Mouse (Mus musculus): Measurements from ENCODE around the gene Magi1. TPM values are rescaled to one million over a fixed set of nuclear protein-coding genes. Genes with fewer than 3 reads are reported as not detected.

Magi1 gene
- polyA plus RNA-seq, 1 experiment from 2014 or later: 6.2 TPM

- DNase-seq (ENCODE audit: low spot score) (no peak), ATAC-seq (replicated peaks; ENCODE audit: low FRiP score, low read depth) (no peak)
- no peaks in the 10 kb centered on the region for H3K36me3 ChIP-seq (ENCODE audit: insufficient read depth, low read length)
- no peaks in the 10 kb centered on the region; the same call in 1 of the 2 replicates for H3K4me1 ChIP-seq (replicated peaks; ENCODE audit: insufficient read depth, low read length)
- WGBS: 88% methylated on average over 7 of the region's 7 CpGs
- no peaks in the 10 kb centered on the region for H3K27me3 ChIP-seq (ENCODE audit: insufficient read depth, low read length)
- no peak overlapping the region for H3K4me3 ChIP-seq (replicated peaks; ENCODE audit: low read depth, low read length)
- no peak overlapping the region for H3K4me2 ChIP-seq (ENCODE audit: low read length)
- no peak overlapping the region for H3K27ac ChIP-seq
- no peak for TF ChIP-seq CTCF (IDR thresholded peaks at IDR 0.05; ENCODE audit: low read depth)
- H3K9me3 ChIP-seq (replicated peaks; ENCODE audit: low read length): no peaks in the 10 kb centered on the region
- no peak overlapping the region for H3K9ac ChIP-seq (ENCODE audit: low read depth, low read length)
These were observed 200.3 kb downstream of the Magi1 start for GRCm38 (mm10) chr6:94083459-94083858.

GRCm38 (mm10) chr6:94080933-94081545 lies 202.7 kb downstream of the Magi1 start:
- peak; percentile 93 for DNase-seq (ENCODE audit: low spot score)
- Histone ChIP-seq H3K36me3 (ENCODE audit: insufficient read depth, low read length) (no peaks in the 10 kb centered on the region), H3K4me2 (ENCODE audit: low read length) (no peak overlapping the region), H3K27me3 (ENCODE audit: insufficient read depth, low read length) (no peaks in the 10 kb centered on the region), H3K9ac (ENCODE audit: low read depth, low read length) (no peak overlapping the region), H3K4me3 (replicated peaks; ENCODE audit: low read depth, low read length) (no peak overlapping the region), H3K27ac (no peak overlapping the region), H3K4me1 (replicated peaks; ENCODE audit: insufficient read depth, low read length) (no peaks in the 10 kb centered on the region; the same call in 1 of the 2 replicates), H3K9me3 (replicated peaks; ENCODE audit: low read length) (no peaks in the 10 kb centered on the region)
- WGBS: 16% methylated on average over 4 of the region's 4 CpGs
- ATAC-seq (replicated peaks; ENCODE audit: low FRiP score, low read depth): no peak
- TF ChIP-seq CTCF (IDR thresholded peaks at IDR 0.05; ENCODE audit: low read depth): peak; percentile 99

- H3K9me3 ChIP-seq (replicated peaks; ENCODE audit: low read length): no peaks in the 10 kb centered on the region
- DNase-seq (ENCODE audit: low spot score): peak; percentile 43
- WGBS: 31% methylated on average over 8 of the region's 8 CpGs
- no peaks in the 10 kb centered on the region; the same call in 1 of the 2 replicates for H3K4me1 ChIP-seq (replicated peaks; ENCODE audit: insufficient read depth, low read length)
- H3K9ac ChIP-seq (ENCODE audit: low read depth, low read length): no peak overlapping the region
- H3K4me2 ChIP-seq (ENCODE audit: low read length): 0 out of 2 replicates have a peak overlapping the region, but pooled peaks have one; percentile 19
- no peak overlapping the region for H3K27ac ChIP-seq
- H3K4me3 ChIP-seq (replicated peaks; ENCODE audit: low read depth, low read length): no peak overlapping the region
- no peaks in the 10 kb centered on the region for H3K27me3 ChIP-seq (ENCODE audit: insufficient read depth, low read length)
- H3K36me3 ChIP-seq (ENCODE audit: insufficient read depth, low read length): no peaks in the 10 kb centered on the region
- ATAC-seq (replicated peaks; ENCODE audit: low FRiP score, low read depth): no peak
- no peak for TF ChIP-seq CTCF (IDR thresholded peaks at IDR 0.05; ENCODE audit: low read depth)
These were observed 204.8 kb downstream of the Magi1 start for GRCm38 (mm10) chr6:94078934-94079333.

GRCm38 (mm10) chr6:94077013-94077412 lies 206.7 kb downstream of the Magi1 start:
- no peak for ATAC-seq (replicated peaks; ENCODE audit: low FRiP score, low read depth)
- no peaks in the 10 kb centered on the region for H3K9me3 ChIP-seq (replicated peaks; ENCODE audit: low read length)
- no peak for TF ChIP-seq CTCF (IDR thresholded peaks at IDR 0.05; ENCODE audit: low read depth)
- H3K27ac ChIP-seq: no peak overlapping the region
- WGBS: 93% methylated on average over 3 of the region's 3 CpGs
- H3K9ac ChIP-seq (ENCODE audit: low read depth, low read length): no peak overlapping the region
- no peaks in the 10 kb centered on the region for H3K4me1 ChIP-seq (replicated peaks; ENCODE audit: insufficient read depth, low read length)
- no peak overlapping the region for H3K4me2 ChIP-seq (ENCODE audit: low read length)
- no peak overlapping the region for H3K4me3 ChIP-seq (replicated peaks; ENCODE audit: low read depth, low read length)
- H3K36me3 ChIP-seq (ENCODE audit: insufficient read depth, low read length): no peaks in the 10 kb centered on the region
- no peaks in the 10 kb centered on the region for H3K27me3 ChIP-seq (ENCODE audit: insufficient read depth, low read length)
- DNase-seq (ENCODE audit: low spot score): no peak

- H3K4me1 ChIP-seq (replicated peaks; ENCODE audit: insufficient read depth, low read length): no peaks in the 10 kb centered on the region
- H3K4me3 ChIP-seq (replicated peaks; ENCODE audit: low read depth, low read length): no peak overlapping the region
- 86% methylated on average over 4 of the region's 4 CpGs for WGBS
- no peak for DNase-seq (ENCODE audit: low spot score)
- H3K9me3 ChIP-seq (replicated peaks; ENCODE audit: low read length): no peaks in the 10 kb centered on the region
- TF ChIP-seq CTCF (IDR thresholded peaks at IDR 0.05; ENCODE audit: low read depth): no peak
- no peak overlapping the region for H3K27ac ChIP-seq
- no peak for ATAC-seq (replicated peaks; ENCODE audit: low FRiP score, low read depth)
- no peak overlapping the region for H3K4me2 ChIP-seq (ENCODE audit: low read length)
- H3K27me3 ChIP-seq (ENCODE audit: insufficient read depth, low read length): no peaks in the 10 kb centered on the region
- H3K36me3 ChIP-seq (ENCODE audit: insufficient read depth, low read length): no peaks in the 10 kb centered on the region
- H3K9ac ChIP-seq (ENCODE audit: low read depth, low read length): no peak overlapping the region
These were observed 207.7 kb downstream of the Magi1 start for GRCm38 (mm10) chr6:94075990-94076389.

- no peaks in the 10 kb centered on the region for H3K9me3 ChIP-seq (replicated peaks; ENCODE audit: low read length)
- TF ChIP-seq CTCF (IDR thresholded peaks at IDR 0.05; ENCODE audit: low read depth): no peak
- no peak overlapping the region for H3K4me3 ChIP-seq (replicated peaks; ENCODE audit: low read depth, low read length)
- H3K27ac ChIP-seq: no peak overlapping the region
- H3K36me3 ChIP-seq (ENCODE audit: insufficient read depth, low read length): no peaks in the 10 kb centered on the region
- ATAC-seq (replicated peaks; ENCODE audit: low FRiP score, low read depth) (no peak), DNase-seq (ENCODE audit: low spot score) (no peak)
- WGBS: 68% methylated on average over 8 of the region's 8 CpGs
- no peaks in the 10 kb centered on the region for H3K4me1 ChIP-seq (replicated peaks; ENCODE audit: insufficient read depth, low read length)
- no peaks in the 10 kb centered on the region for H3K27me3 ChIP-seq (ENCODE audit: insufficient read depth, low read length)
- no peak overlapping the region for H3K9ac ChIP-seq (ENCODE audit: low read depth, low read length)
- no peak overlapping the region for H3K4me2 ChIP-seq (ENCODE audit: low read length)
These were observed 208.5 kb downstream of the Magi1 start for GRCm38 (mm10) chr6:94075228-94075627.

GRCm38 (mm10) chr6:94071676-94072075 lies 212.0 kb downstream of the Magi1 start:
- Histone ChIP-seq H3K9ac (ENCODE audit: low read depth, low read length) (no peak overlapping the region), H3K9me3 (replicated peaks; ENCODE audit: low read length) (no peaks in the 10 kb centered on the region), H3K27me3 (ENCODE audit: insufficient read depth, low read length) (no peaks in the 10 kb centered on the region), H3K4me2 (ENCODE audit: low read length) (no peak overlapping the region), H3K27ac (no peak overlapping the region), H3K4me1 (replicated peaks; ENCODE audit: insufficient read depth, low read length) (no peaks in the 10 kb centered on the region), H3K36me3 (ENCODE audit: insufficient read depth, low read length) (no peaks in the 10 kb centered on the region), H3K4me3 (replicated peaks; ENCODE audit: low read depth, low read length) (no peak overlapping the region)
- no peak for ATAC-seq (replicated peaks; ENCODE audit: low FRiP score, low read depth)
- TF ChIP-seq CTCF (IDR thresholded peaks at IDR 0.05; ENCODE audit: low read depth): no peak
- WGBS: 40% methylated on average over 5 of the region's 5 CpGs
- no peak for DNase-seq (ENCODE audit: low spot score)

All from kidney, postnatal 0 days (tissue).